Mouse (Mus musculus): Measurements from ENCODE around the gene Mgst2. TPM values are rescaled to one million over a fixed set of nuclear protein-coding genes. Genes with fewer than 3 reads are reported as not detected.

Gene Mgst2
- total and polyA plus RNA-seq, 3 experiments, result 0.69 to 3.1 TPM; not detected in 1

DNA sequence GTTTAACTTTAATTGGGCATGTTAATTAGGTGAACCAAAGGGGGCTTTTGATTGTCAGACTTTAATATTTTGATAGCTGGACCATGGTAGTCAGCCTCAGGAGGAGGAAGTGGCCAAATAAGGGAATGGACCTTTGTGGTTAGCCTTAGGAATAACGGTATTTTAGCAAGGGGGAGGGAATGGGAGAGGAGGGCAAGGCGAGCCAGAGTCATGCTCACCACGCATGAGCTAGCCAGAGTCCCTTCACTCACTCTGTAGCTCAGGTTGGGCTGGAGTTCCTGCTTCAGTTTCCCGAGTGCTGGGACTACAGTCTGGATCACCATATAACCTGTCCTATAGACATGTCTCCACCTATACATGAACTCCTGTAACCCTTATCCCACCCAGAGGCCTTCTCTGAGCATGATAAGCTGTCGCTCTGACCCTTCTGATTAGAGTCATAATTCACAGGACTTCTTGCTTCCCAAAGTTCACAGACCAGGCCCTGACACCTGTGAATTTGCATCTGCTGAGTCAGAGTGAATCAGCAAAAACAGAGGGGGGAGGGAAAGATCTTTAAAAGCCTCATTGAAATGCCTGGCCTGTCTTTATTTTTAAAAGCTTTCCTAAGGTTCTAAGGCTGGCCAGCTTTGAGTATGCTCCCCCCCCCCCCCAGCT lies 10.4 kb downstream of the Mgst2 start (continued):
- TF ChIP-seq ELF1 (IDR thresholded peaks at IDR 0.05; ENCODE audit: low read depth, low read length) (no peak), POLR2AphosphoS5 (IDR thresholded peaks at IDR 0.05; ENCODE audit: borderline replicate concordance, low read depth, low read length) (no peak), USF1 (IDR thresholded peaks at IDR 0.05; ENCODE audit: low read depth, low read length) (no peak), RCOR1 (IDR thresholded peaks at IDR 0.05; ENCODE audit: low read depth, low read length) (peak; percentile 33; the same call in 1 of the 2 replicates), NELFE (IDR thresholded peaks at IDR 0.05; ENCODE audit: low read depth, low read length) (no peak), SMC3 (IDR thresholded peaks at IDR 0.05; ENCODE audit: low read depth, low read length) (no peak), TCF12 (IDR thresholded peaks at IDR 0.05; ENCODE audit: low read depth, low read length) (peak; percentile 90), MAFK (IDR thresholded peaks at IDR 0.05; ENCODE audit: borderline replicate concordance, low read depth, low read length) (peak; percentile 98), ETS1 (IDR thresholded peaks at IDR 0.05; ENCODE audit: low read depth, low read length) (peak; percentile 97), MEF2A (IDR thresholded peaks at IDR 0.05; ENCODE audit: extremely low read depth, insufficient replicate concordance, low read depth, low read length, poor library complexity, severe bottlenecking) (no peak), ZKSCAN1 (IDR thresholded peaks at IDR 0.05; ENCODE audit: low read depth, low read length) (no peak)

DNA sequence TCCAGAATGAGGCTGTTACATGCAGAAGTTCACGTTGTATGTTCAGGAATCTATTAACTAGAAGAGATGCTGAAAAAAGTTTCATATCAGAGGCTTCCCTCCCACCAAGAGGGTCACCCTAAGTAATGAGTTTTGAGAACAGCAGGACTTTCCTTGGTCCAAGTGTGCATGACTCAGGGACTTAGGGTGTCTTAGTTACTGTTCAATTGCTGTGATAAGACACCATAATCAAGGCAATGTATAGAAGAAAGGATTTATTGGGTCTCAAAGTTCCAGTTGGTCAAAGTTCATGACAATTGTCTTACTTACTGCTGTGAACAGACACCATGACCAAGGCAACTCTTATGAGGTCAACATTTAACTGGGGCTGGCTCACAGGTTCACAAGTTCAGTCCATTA lies 10.9 kb downstream of the Mgst2 start:
- DNase-seq (ENCODE audit: low read depth, low spot score), result no peak
- Histone ChIP-seq H3K27me3 (ENCODE audit: control insufficient read depth in 1 of 2, insufficient read depth in 2 of 2, low read length in 2 of 2) (no peaks in the 10 kb centered on the region), H3K36me3 (ENCODE audit: control insufficient read depth in 1 of 2, insufficient read depth in 2 of 2, low read length in 2 of 2) (peaks cover 0 to 35% of the 10 kb centered on the region in 2 experiments; a peak in 2 of 4 replicates), H3K9ac (ENCODE audit: control insufficient read depth, low read depth, low read length, poor library complexity, severe bottlenecking) (no peak overlapping the region), H3K4me3 (ENCODE audit: control insufficient read depth in 1 of 2, insufficient read depth in 1 of 2, low read depth in 2 of 2, low read length in 2 of 2) (no peak overlapping the region), H3K4me1 (ENCODE audit: control insufficient read depth in 1 of 2, insufficient read depth in 2 of 2, low read length in 2 of 2) (peaks cover 34 to 43% of the 10 kb centered on the region in 2 experiments), H3K79me2 (ENCODE audit: control insufficient read depth, insufficient read depth, low read length, poor library complexity) (no peaks in the 10 kb centered on the region), H3K9me3 (replicated peaks; ENCODE audit: insufficient read depth, low read length) (no peaks in the 10 kb centered on the region), H3K27ac (ENCODE audit: control insufficient read depth, low read depth, low read length) (peak overlapping the region; percentile 41)
- TF ChIP-seq CHD2 (IDR thresholded peaks at IDR 0.05; ENCODE audit: low read length), result 0 out of 2 replicates have a peak, but pooled peaks have one; percentile 1
- TF ChIP-seq SMC3 (IDR thresholded peaks at IDR 0.05; ENCODE audit: low read depth, low read length), result no peak
- TF ChIP-seq NRF1 (IDR thresholded peaks at IDR 0.05; ENCODE audit: insufficient read depth, low read depth, low read length, poor library complexity, severe bottlenecking), result no peak

DNA sequence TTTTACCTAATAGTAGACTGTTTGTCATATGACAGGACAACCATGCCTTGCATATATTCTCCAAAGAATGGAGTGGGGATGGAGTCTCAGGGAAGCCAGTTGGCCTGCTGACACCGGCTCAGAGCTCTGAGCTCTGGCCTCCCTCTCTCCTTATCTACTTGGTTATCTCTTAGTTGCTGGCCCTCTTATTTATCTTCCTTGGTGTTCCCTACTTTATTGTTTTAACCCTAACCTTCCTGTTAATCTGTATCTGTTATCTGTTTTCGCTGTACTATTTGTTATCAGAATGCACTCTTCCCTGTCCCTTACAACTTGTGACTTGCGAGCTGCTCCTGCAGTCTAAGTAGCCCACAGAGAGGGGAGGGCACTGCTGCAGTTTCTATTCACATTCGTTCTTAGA lies 12.5 kb downstream of the Mgst2 start:
- H3K27ac ChIP-seq (ENCODE audit: control insufficient read depth, low read depth, low read length), result peak overlapping the region; percentile 46
- no peaks in the 10 kb centered on the region for H3K9me3 ChIP-seq (replicated peaks; ENCODE audit: insufficient read depth, low read length)
- H3K36me3 ChIP-seq (ENCODE audit: control insufficient read depth in 1 of 2, insufficient read depth in 2 of 2, low read length in 2 of 2), result peaks cover 0 to 35% of the 10 kb centered on the region in 2 experiments; a peak in 2 of 4 replicates
- H3K79me2 ChIP-seq (ENCODE audit: control insufficient read depth, insufficient read depth, low read length, poor library complexity), result no peaks in the 10 kb centered on the region
- DNase-seq (ENCODE audit: low read depth, low spot score), result peak; percentile 37
- H3K9ac ChIP-seq (ENCODE audit: control insufficient read depth, low read depth, low read length, poor library complexity, severe bottlenecking), result no peak overlapping the region
- H3K27me3 ChIP-seq (ENCODE audit: control insufficient read depth in 1 of 2, insufficient read depth in 2 of 2, low read length in 2 of 2), result no peaks in the 10 kb centered on the region
- H3K4me1 ChIP-seq (ENCODE audit: control insufficient read depth in 1 of 2, insufficient read depth in 2 of 2, low read length in 2 of 2), result peaks cover 34 to 43% of the 10 kb centered on the region in 2 experiments
- H3K4me3 ChIP-seq (ENCODE audit: control insufficient read depth in 1 of 2, insufficient read depth in 1 of 2, low read depth in 2 of 2, low read length in 2 of 2), result no peak overlapping the region
- TF ChIP-seq CHD2 (IDR thresholded peaks at IDR 0.05; ENCODE audit: low read length), result no peak
- 0 out of 2 replicates have a peak, but pooled peaks have one; percentile 39 for TF ChIP-seq GABPA (IDR thresholded peaks at IDR 0.05; ENCODE audit: low read depth, low read length)
- TF ChIP-seq MAZ (IDR thresholded peaks at IDR 0.05; ENCODE audit: low read depth, low read length), result 0 out of 2 replicates have a peak, but pooled peaks have one; percentile 44
- TF ChIP-seq NRF1 (IDR thresholded peaks at IDR 0.05; ENCODE audit: insufficient read depth, low read depth, low read length, poor library complexity, severe bottlenecking), result no peak
- TF ChIP-seq ZNF384 (IDR thresholded peaks at IDR 0.05; ENCODE audit: low read depth, low read length), result no peak
- TF ChIP-seq UBTF (IDR thresholded peaks at IDR 0.05; ENCODE audit: borderline replicate concordance, insufficient read depth, low read depth, low read length), result no peak
- no peak for TF ChIP-seq MAFK (IDR thresholded peaks at IDR 0.05; ENCODE audit: borderline replicate concordance, low read depth, low read length)
- peak; percentile 19; the same call in 1 of the 2 replicates for TF ChIP-seq SIN3A (IDR thresholded peaks at IDR 0.05; ENCODE audit: low read length)
- peak; percentile 48; the same call in 1 of the 2 replicates for TF ChIP-seq RCOR1 (IDR thresholded peaks at IDR 0.05; ENCODE audit: low read depth, low read length)
- TF ChIP-seq CTCF (IDR thresholded peaks at IDR 0.05 in 2 of 3, conservative IDR thresholded peaks at IDR 0.05 in 1 of 3; ENCODE audit: control insufficient read depth in 1 of 3, insufficient read depth in 1 of 3, low read depth in 2 of 3, low read length in 3 of 3, poor library complexity in 1 of 3, severe bottlenecking in 1 of 3), result no peak
- TF ChIP-seq JUND (IDR thresholded peaks at IDR 0.05; ENCODE audit: low read depth, low read length), result no peak
- peak; percentile 74 to 76 for TF ChIP-seq EP300 (IDR thresholded peaks at IDR 0.05; ENCODE audit: low read depth in 1 of 2, low read length in 2 of 2)
- TF ChIP-seq NELFE (IDR thresholded peaks at IDR 0.05; ENCODE audit: low read depth, low read length), result no peak
- peak; percentile 73 for TF ChIP-seq ETS1 (IDR thresholded peaks at IDR 0.05; ENCODE audit: low read depth, low read length)
- no peak for TF ChIP-seq RAD21 (IDR thresholded peaks at IDR 0.05; ENCODE audit: low read depth, low read length)
- TF ChIP-seq HCFC1 (IDR thresholded peaks at IDR 0.05; ENCODE audit: low read depth, low read length), result no peak
- TF ChIP-seq BHLHE40 (IDR thresholded peaks at IDR 0.05; ENCODE audit: borderline replicate concordance, low read depth, low read length), result no peak
- TF ChIP-seq USF1 (IDR thresholded peaks at IDR 0.05; ENCODE audit: low read depth, low read length), result no peak
- no peak for TF ChIP-seq E2F4 (IDR thresholded peaks at IDR 0.05; ENCODE audit: borderline replicate concordance, low read depth, low read length)
- TF ChIP-seq TCF12 (IDR thresholded peaks at IDR 0.05; ENCODE audit: low read depth, low read length), result peak; percentile 68
